12 mouse cellular contexts compared by ENCODE assay signal in the genomic region with DNA sequence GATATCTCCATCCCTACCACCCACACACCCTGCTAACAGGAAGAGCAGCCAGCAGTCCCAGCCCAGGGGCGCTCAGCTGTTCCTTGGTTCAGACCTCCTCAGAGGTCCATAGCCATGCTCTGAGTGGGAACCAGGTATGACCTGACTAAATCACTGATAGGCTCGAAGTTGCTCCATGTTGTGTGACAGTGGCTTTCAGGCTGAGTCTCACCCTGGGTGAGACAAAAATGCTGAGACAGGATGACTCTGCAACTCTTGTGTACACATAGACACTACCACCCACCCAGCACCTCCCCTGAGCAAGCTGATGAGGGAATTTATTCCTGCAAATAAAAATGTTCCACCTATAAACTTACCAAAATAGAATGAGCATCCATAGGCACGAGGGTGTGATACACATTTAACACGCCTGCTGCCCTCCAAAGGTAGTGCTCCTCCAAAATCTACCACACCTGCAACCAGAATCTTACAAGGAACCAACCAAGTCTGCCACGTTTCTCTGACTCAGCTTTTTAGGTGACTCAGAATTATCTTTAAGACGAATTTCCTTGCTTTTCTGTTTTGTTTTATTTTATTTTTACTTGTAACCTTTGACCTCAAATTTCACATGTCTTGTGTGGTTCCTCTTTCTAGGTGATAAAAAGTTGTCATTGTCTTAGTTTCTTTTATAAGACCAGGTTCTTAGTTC. TPM values are rescaled to one million over a fixed set of nuclear protein-coding genes. Genes with fewer than 3 reads are reported as not detected.
DNase-seq lines count a peak whose midpoint lies in the region; ATAC-seq and TF ChIP-seq lines count a peak whose summit lies in the region.
"Had no signal": no experiment of that assay in that cellular context is flagged by ENCODE, and none has a peak within 500 bp of the region (broad histone marks: within the 10 kb centered on the region; RNA-seq: fewer than 3 reads in every experiment).

No protein-coding gene starts in this region.

- no peak for TF ChIP-seq CTCF in midbrain, postnatal 0 days (IDR thresholded peaks at IDR 0.05)

- H3K4me3 ChIP-seq in embryonic facial prominence, embryonic 11.5 days (ENCODE audit: low read depth, low read length): no peak overlapping the region
- H3K4me3 ChIP-seq in embryonic facial prominence, embryonic 10.5 days: no peak overlapping the region
- no peak overlapping the region for H3K4me3 ChIP-seq in midbrain, embryonic 10.5 days
- H3K4me3 ChIP-seq in midbrain, postnatal 0 days (ENCODE audit: low read depth, low read length): no peak overlapping the region
- no peak overlapping the region for H3K4me3 ChIP-seq in stomach, embryonic 15.5 days (replicated peaks)
- H3K4me3 ChIP-seq in forebrain, embryonic 14.5 days (ENCODE audit: low read depth, low read length): no peak overlapping the region
- H3K4me3 ChIP-seq: forebrain, embryonic 15.5 days had no signal

- no peaks in the 10 kb centered on the region for H3K36me3 ChIP-seq in embryonic facial prominence, embryonic 11.5 days (replicated peaks; ENCODE audit: control insufficient read depth, insufficient read depth, low read depth, low read length)
- H3K36me3 ChIP-seq in embryonic facial prominence, embryonic 10.5 days (replicated peaks): no peaks in the 10 kb centered on the region
- H3K36me3 ChIP-seq in midbrain, embryonic 10.5 days: no peaks in the 10 kb centered on the region
- H3K36me3 ChIP-seq in midbrain, postnatal 0 days (ENCODE audit: insufficient read depth, low read length): no peaks in the 10 kb centered on the region
- no peaks in the 10 kb centered on the region for H3K36me3 ChIP-seq in stomach, embryonic 15.5 days
- H3K36me3 ChIP-seq in forebrain, embryonic 14.5 days (ENCODE audit: control insufficient read depth, insufficient read depth, low read length): no peaks in the 10 kb centered on the region
- H3K36me3 ChIP-seq: forebrain, embryonic 15.5 days had no signal

- no peak overlapping the region for H3K9ac ChIP-seq in embryonic facial prominence, embryonic 11.5 days (replicated peaks; ENCODE audit: low read length)
- H3K9ac ChIP-seq in midbrain, postnatal 0 days (replicated peaks; ENCODE audit: low read length, poor library complexity, severe bottlenecking): no peak overlapping the region
- H3K9ac ChIP-seq in stomach, embryonic 15.5 days: no peak overlapping the region
- H3K9ac ChIP-seq in forebrain, embryonic 14.5 days (ENCODE audit: low read length): no peak overlapping the region
- H3K9ac ChIP-seq: forebrain, embryonic 15.5 days had no signal

- no peaks in the 10 kb centered on the region for H3K4me1 ChIP-seq in embryonic facial prominence, embryonic 11.5 days (ENCODE audit: control insufficient read depth, insufficient read depth, low read length)
- H3K4me1 ChIP-seq in embryonic facial prominence, embryonic 10.5 days: peaks cover 9% of the 10 kb centered on the region; the same call in 1 of the 2 replicates
- peaks cover 17% of the 10 kb centered on the region for H3K4me1 ChIP-seq in midbrain, embryonic 10.5 days
- no peaks in the 10 kb centered on the region for H3K4me1 ChIP-seq in midbrain, postnatal 0 days (ENCODE audit: insufficient read depth, low read length)
- no peaks in the 10 kb centered on the region for H3K4me1 ChIP-seq in stomach, embryonic 15.5 days
- no peaks in the 10 kb centered on the region for H3K4me1 ChIP-seq in forebrain, embryonic 14.5 days (ENCODE audit: control insufficient read depth, insufficient read depth, low read length)
- H3K4me1 ChIP-seq: forebrain, embryonic 15.5 days had no signal

- peak; percentile 49; the same call in 1 of the 2 replicates for ATAC-seq in embryonic facial prominence, embryonic 11.5 days (replicated peaks; ENCODE audit: insufficient number of reproducible peaks, low FRiP score, low TSS enrichment, low read depth)
- no peak for ATAC-seq in midbrain, postnatal 0 days (ENCODE audit: low FRiP score)
- ATAC-seq in stomach, embryonic 15.5 days (ENCODE audit: insufficient read depth, low FRiP score, low read depth): peak; percentile 82
- no peak for ATAC-seq in forebrain, embryonic 14.5 days
- ATAC-seq: activated CD4-positive, CD25-positive, alpha-beta regulatory T cell, adult 4 months; forebrain, embryonic 15.5 days had no signal

- WGBS in embryonic facial prominence, embryonic 11.5 days: 80% methylated on average over 6 of the region's 6 CpGs
- WGBS in embryonic facial prominence, embryonic 10.5 days: 80% methylated on average over 6 of the region's 6 CpGs
- 86% methylated on average over 6 of the region's 6 CpGs for WGBS in midbrain, embryonic 10.5 days
- 87% methylated on average over 6 of the region's 6 CpGs for WGBS in midbrain, postnatal 0 days
- WGBS in stomach, embryonic 15.5 days: 74% methylated on average over 6 of the region's 6 CpGs
- 89% methylated on average over 6 of the region's 6 CpGs for WGBS in forebrain, embryonic 14.5 days

- no peaks in the 10 kb centered on the region for H3K27me3 ChIP-seq in embryonic facial prominence, embryonic 11.5 days (ENCODE audit: control insufficient read depth, insufficient read depth, low read length)
- H3K27me3 ChIP-seq in embryonic facial prominence, embryonic 10.5 days (replicated peaks; ENCODE audit: low read depth, poor library complexity, severe bottlenecking): no peaks in the 10 kb centered on the region
- H3K27me3 ChIP-seq in midbrain, embryonic 10.5 days (ENCODE audit: low read depth, poor library complexity, severe bottlenecking): no peaks in the 10 kb centered on the region
- no peaks in the 10 kb centered on the region for H3K27me3 ChIP-seq in midbrain, postnatal 0 days (ENCODE audit: insufficient read depth, low read length)
- no peaks in the 10 kb centered on the region for H3K27me3 ChIP-seq in stomach, embryonic 15.5 days (replicated peaks)
- H3K27me3 ChIP-seq in forebrain, embryonic 14.5 days (replicated peaks; ENCODE audit: control insufficient read depth, insufficient read depth, low read length): no peaks in the 10 kb centered on the region
- H3K27me3 ChIP-seq: forebrain, embryonic 15.5 days had no signal

- no peaks in the 10 kb centered on the region for H3K9me3 ChIP-seq in embryonic facial prominence, embryonic 11.5 days (replicated peaks; ENCODE audit: control insufficient read depth, low read length)
- H3K9me3 ChIP-seq in embryonic facial prominence, embryonic 10.5 days: no peaks in the 10 kb centered on the region
- H3K9me3 ChIP-seq in midbrain, embryonic 10.5 days (replicated peaks): no peaks in the 10 kb centered on the region; the same call in 1 of the 2 replicates
- no peaks in the 10 kb centered on the region for H3K9me3 ChIP-seq in midbrain, postnatal 0 days (ENCODE audit: low read length)
- no peaks in the 10 kb centered on the region for H3K9me3 ChIP-seq in stomach, embryonic 15.5 days
- no peaks in the 10 kb centered on the region for H3K9me3 ChIP-seq in forebrain, embryonic 14.5 days (replicated peaks; ENCODE audit: control insufficient read depth, low read length)
- H3K9me3 ChIP-seq: forebrain, embryonic 15.5 days had no signal

- no peak for DNase-seq in embryonic facial prominence, embryonic 11.5 days (ENCODE audit: low spot score)
- no peak for DNase-seq in embryonic facial prominence, embryonic 10.5 days (ENCODE audit: low spot score)
- DNase-seq in midbrain, embryonic 10.5 days (ENCODE audit: low spot score): no peak
- no peak for DNase-seq in midbrain, postnatal 0 days (ENCODE audit: low spot score)
- peak; percentile 80 for DNase-seq in liver
- no peak for DNase-seq in forebrain, embryonic 14.5 days (ENCODE audit: low spot score)
- no peak for DNase-seq in urinary bladder, adult 18-20 months (ENCODE audit: low spot score in 2 of 2)
- DNase-seq: cerebellum, adult 9-10 months; lung, adult 2 months had no signal

- H3K27ac ChIP-seq in embryonic facial prominence, embryonic 11.5 days (replicated peaks; ENCODE audit: low read depth, low read length): no peak overlapping the region
- no peak overlapping the region for H3K27ac ChIP-seq in embryonic facial prominence, embryonic 10.5 days (replicated peaks)
- peak overlapping the region; percentile 46 for H3K27ac ChIP-seq in midbrain, embryonic 10.5 days (replicated peaks)
- no peak overlapping the region for H3K27ac ChIP-seq in midbrain, postnatal 0 days (ENCODE audit: low read depth, low read length)
- no peak overlapping the region for H3K27ac ChIP-seq in stomach, embryonic 15.5 days
- H3K27ac ChIP-seq in forebrain, embryonic 14.5 days (ENCODE audit: low read depth, low read length): no peak overlapping the region
- H3K27ac ChIP-seq: forebrain, embryonic 15.5 days had no signal

- H3K4me2 ChIP-seq in embryonic facial prominence, embryonic 11.5 days (ENCODE audit: low read depth, low read length): no peak overlapping the region
- no peak overlapping the region for H3K4me2 ChIP-seq in midbrain, postnatal 0 days (ENCODE audit: low read depth, low read length, poor library complexity, severe bottlenecking)
- no peak overlapping the region for H3K4me2 ChIP-seq in stomach, embryonic 15.5 days
- H3K4me2 ChIP-seq in forebrain, embryonic 14.5 days (ENCODE audit: low read length): no peak overlapping the region
- H3K4me2 ChIP-seq: forebrain, embryonic 15.5 days had no signal

RNA-seq across cellular contexts. Expression of a gene that starts 37.1 kb away (rescaled TPM):
- 2.1 and 2.2 TPM in 2 replicates for polyA plus RNA-seq in embryonic facial prominence, embryonic 11.5 days (2014; fragmentation: Nextera tagmentation; extraction: Ambion mirVana)
- polyA plus RNA-seq in embryonic facial prominence, embryonic 10.5 days (2016; fragmentation: Nextera tagmentation; extraction: Ambion mirVana): 3.0 and 3.8 TPM in 2 replicates
- 0.99 and 1.4 TPM in 2 replicates for polyA plus RNA-seq in midbrain, embryonic 10.5 days (2016; fragmentation: Nextera tagmentation; extraction: Ambion mirVana)
- total RNA-seq in midbrain, postnatal 0 days (2014; rRNA removed): 10.7 and 11.8 TPM in 2 replicates
- 24.1 and 32.1 TPM in 2 replicates for polyA plus RNA-seq in midbrain, postnatal 0 days (2015; fragmentation: Nextera tagmentation; extraction: Ambion mirVana)
- 70.1 and 90.5 TPM in 2 replicates for polyA plus RNA-seq in stomach, embryonic 15.5 days (2015; fragmentation: Nextera tagmentation; extraction: Ambion mirVana)
- 0.80 and 0.82 TPM in 2 replicates for polyA plus RNA-seq in forebrain, embryonic 14.5 days (2014; fragmentation: Nextera tagmentation; extraction: Ambion mirVana)

RNA-seq across cellular contexts. Expression of a gene that starts 44.6 kb away (rescaled TPM):
- polyA plus RNA-seq in embryonic facial prominence, embryonic 11.5 days (2014; fragmentation: Nextera tagmentation; extraction: Ambion mirVana): 2.9 and 3.6 TPM in 2 replicates
- polyA plus RNA-seq in embryonic facial prominence, embryonic 10.5 days (2016; fragmentation: Nextera tagmentation; extraction: Ambion mirVana): 2.6 and 3.2 TPM in 2 replicates
- polyA plus RNA-seq in midbrain, embryonic 10.5 days (2016; fragmentation: Nextera tagmentation; extraction: Ambion mirVana): 4.7 and 4.8 TPM in 2 replicates
- 3.5 and 3.6 TPM in 2 replicates for total RNA-seq in midbrain, postnatal 0 days (2014; rRNA removed)
- 2.2 and 2.4 TPM in 2 replicates for polyA plus RNA-seq in midbrain, postnatal 0 days (2015; fragmentation: Nextera tagmentation; extraction: Ambion mirVana)
- 4.0 and 4.6 TPM in 2 replicates for polyA plus RNA-seq in stomach, embryonic 15.5 days (2015; fragmentation: Nextera tagmentation; extraction: Ambion mirVana)
- 1.0 and 1.3 TPM in 2 replicates for polyA plus RNA-seq in forebrain, embryonic 14.5 days (2014; fragmentation: Nextera tagmentation; extraction: Ambion mirVana)

Comparison
In these comparisons a context has a peak if more than half of its experiments do, and no peak if none do; other contexts are left out.
1. ATAC-seq: peak in embryonic facial prominence, embryonic 11.5 days (single experiment) and stomach, embryonic 15.5 days (single experiment); none in midbrain, postnatal 0 days (single experiment) and forebrain, embryonic 14.5 days (single experiment).